Mouse (Mus musculus) monocyte, adult 59 days (primary cell): Measurements from ENCODE around the gene Atxn7l3. TPM values are rescaled to one million over a fixed set of nuclear protein-coding genes. Genes with fewer than 3 reads are reported as not detected.

Experiments used
- total RNA-seq, 2 experiments: library from RNA; stranded (reverse); gene quantifications; one replicate each; pipeline ENCODE4 v1.2.4; 2023

The Atxn7l3 gene
- 10 to 100 TPM; 56.3 to 57.2 TPM for total RNA-seq

DNA sequence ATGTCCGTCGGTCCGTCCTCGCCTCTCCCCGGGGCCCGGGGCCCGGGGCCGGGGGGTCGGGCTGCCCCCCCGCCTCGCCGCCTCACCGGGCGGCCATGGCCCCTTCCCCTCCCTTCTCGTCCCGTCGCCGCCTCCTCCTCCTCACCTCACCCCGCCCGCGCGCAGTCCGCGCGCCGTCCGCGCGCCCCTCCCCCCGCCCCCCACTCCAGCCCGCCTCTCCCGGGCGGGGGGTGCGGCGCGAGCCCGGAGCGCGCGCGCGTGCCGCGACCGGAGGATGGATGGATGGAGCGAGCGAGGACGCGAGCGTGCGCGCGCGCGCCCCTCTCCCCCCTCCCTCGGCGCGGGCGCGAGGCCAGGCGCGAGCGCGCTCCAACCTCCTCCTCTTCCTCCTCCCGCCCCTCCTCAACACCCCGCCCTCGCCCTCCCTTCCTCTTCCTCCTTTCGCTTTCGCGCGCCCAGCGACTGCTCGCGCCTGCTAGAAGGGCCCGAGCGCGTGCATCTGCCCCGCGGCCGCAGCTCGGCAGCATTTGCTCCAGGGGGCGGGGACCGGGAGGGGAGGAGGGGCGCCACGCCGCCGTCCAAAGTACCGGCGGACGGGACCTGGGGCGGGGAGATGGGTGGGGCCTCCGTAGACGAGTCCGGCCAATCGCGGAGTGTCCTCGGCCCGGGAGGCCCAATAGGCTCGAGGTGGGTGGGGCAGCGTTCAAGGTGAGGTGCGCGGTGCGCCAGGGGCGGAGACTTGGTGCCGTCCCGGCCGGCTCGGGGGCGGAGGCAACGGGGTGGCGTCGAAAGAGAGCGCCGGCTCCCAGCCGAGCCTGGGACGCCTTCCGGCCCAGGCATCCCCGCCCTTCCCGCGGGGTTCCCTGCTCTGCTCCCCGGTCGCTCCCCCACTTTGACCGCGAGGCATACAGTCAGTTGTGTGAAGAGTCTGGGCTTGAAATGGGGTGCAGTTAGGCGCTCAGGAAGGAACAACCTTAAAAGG lies at the start of gene Atxn7l3:
TSS of gene Atxn7l3 (minus strand) at position 141 of the 982 bp plus-strand sequence.

DNA sequence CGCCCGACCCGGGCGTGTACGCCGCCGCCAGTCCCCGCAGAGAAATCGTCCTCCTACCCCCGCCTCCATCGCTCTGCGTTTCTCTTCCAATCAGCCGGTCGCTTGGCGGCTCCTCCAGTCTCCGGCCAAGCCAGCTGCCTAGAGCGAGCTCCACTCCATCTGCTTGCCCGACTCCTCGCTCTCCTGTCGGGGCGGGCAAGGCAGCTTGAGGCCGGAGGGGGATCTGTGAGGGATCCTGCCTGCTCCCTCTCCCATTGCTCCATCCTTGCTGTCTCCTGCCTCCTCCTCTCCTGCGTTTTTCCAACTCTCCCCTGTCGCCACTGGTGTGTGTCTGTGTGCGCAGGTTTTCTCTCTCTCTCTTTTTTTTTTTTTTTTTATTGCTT lies 23.0 kb upstream of the Atxn7l3 start, which contains the start of gene Ubtf:
TSS of gene Ubtf (minus strand) at position 333 of the 383 bp plus-strand sequence.

DNA sequence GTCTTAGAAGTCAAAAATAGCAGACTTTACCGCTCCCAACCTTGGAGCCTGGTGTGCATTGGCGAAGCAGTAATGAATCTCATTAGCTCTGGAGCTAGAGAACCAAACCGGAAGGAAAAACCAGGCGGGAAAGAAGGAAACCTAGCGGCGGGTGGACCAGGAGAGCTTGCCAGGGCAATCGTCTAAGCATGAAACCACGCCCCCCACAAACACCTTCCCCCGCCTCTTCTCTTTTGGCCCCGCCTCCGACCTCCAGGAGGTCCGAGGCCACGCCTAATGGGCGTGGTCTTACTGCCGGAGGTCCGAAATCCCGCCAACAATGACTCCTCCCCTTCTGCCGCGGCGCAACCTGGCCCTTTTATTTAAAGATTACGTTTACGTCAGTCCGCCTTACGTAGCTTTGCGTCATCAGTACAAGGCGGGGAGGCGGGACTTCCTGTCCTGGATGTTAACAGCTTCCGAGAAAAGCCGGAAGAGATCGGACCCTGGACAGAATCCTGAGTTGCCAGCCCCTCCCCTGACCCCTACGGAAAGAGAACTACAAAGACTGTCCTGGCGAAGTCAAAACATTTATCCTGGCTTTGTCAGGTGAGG lies 11.8 kb downstream of the Atxn7l3 start, which contains the start of gene Tmub2:
TSS of gene Tmub2 (plus strand) at position 431 of the 594 bp plus-strand sequence.

DNA sequence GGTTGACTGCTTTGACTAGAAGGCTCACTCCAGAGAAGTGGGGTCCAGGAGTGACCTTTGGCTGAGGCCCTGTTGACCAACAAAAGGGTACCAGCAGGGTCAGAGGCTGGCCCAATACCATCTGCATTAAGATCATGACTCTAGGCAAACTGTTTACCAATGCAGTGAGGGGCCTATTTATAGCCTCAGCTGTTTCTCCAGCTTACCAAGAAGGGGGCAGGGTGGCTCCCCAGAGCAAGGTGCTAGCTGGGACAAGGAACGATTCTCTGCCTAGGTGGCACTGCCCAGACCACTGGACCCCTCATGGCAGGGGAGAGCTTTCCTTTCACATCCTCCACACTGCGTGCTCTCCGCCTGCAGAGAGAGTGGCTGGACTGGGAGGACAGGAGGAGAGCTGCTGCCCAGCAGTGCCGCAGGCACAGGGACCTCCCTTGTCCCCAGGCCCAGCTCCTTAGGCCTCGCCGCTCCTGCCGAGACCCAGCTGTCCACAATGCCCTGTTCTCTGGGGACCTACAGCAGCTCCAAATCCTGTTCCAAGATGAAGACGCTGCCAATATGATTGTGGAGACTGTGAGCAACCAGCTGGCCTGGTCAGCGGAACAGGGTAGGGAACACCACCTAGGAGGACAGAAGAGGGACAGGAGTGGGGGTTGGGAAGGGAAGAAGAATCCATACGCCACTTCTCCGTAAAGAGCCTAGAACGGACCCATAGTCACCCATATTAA lies 27.7 kb downstream of the Atxn7l3 start, which contains the start of gene Asb16:
TSS of gene Asb16 (plus strand) at position 224 of the 725 bp plus-strand sequence.

DNA sequence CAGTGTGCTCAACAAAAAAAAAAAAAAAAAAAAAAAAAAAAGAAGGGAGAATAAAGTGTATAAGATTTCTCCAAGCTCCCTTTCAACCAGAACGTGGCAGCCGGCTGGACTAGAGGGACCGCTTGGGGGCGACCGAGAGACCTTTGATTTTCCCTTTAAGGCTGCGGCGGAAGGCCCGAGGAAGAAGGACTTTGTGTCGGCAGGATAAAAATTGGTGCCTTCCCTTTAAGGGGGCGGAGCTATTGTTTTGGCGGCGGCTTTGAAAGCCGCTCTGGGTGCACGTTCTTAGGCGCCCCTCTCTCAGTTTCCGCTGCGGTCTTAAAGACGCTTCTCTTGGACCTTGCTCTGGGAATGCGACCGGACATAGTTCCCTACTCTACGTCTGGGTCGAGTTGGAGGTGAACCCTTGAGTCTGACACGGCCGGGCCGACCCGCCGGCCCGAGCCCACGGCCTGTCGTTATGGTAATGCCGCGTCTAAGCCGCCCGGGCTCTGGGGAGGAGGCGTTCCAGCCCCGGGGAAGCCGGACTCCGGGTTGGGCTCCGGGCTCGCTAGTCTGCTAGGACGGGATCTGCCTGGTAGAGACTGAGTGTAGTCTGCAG lies 47.7 kb downstream of the Atxn7l3 start, which contains the start of gene BC030867:
TSS of gene BC030867 (plus strand) at position 253 of the 601 bp plus-strand sequence.

Other genes starting within 250 kb of the Atxn7l3 start
- gene Mpp2, start 208.1 kb downstream of the Atxn7l3 start, total RNA-seq, result not detected
- gene Ppy, start 195.3 kb downstream of the Atxn7l3 start, total RNA-seq, result not detected
- gene Pyy, start 188.8 kb downstream of the Atxn7l3 start, total RNA-seq, result not detected
- gene Nags, start 151.1 kb downstream of the Atxn7l3 start, total RNA-seq, result not detected
- 10 to 100 TPM in 1 of 2 experiments, 1 to 10 TPM in 1; 8.6 to 11.6 TPM for gene Tmem101, start 140.2 kb downstream of the Atxn7l3 start, total RNA-seq
- gene Lsm12, start 111.3 kb downstream of the Atxn7l3 start, total RNA-seq, result 10 to 100 TPM; 46.7 to 51.0 TPM
- gene G6pc3, start 107.0 kb downstream of the Atxn7l3 start, total RNA-seq, result 10 to 100 TPM; 29.8 to 33.5 TPM
- 100 to 1,000 TPM; 181 to 190 TPM for gene Hdac5, start 66.5 kb downstream of the Atxn7l3 start, total RNA-seq
- gene BC030867, start 47.7 kb downstream of the Atxn7l3 start, total RNA-seq, result under 1 TPM; 0.21 to 0.47 TPM
- not detected for gene Asb16, start 27.9 kb downstream of the Atxn7l3 start, total RNA-seq
- gene Tmub2, start 11.7 kb downstream of the Atxn7l3 start, total RNA-seq, result 10 to 100 TPM; 41.5 to 47.0 TPM
- gene Ubtf, start 23.1 kb upstream of the Atxn7l3 start, total RNA-seq, result 100 to 1,000 TPM in 1 of 2 experiments, 10 to 100 TPM in 1; 91.7 to 103 TPM
- gene Slc4a1, start 69.6 kb upstream of the Atxn7l3 start, total RNA-seq, result under 1 TPM in 1 of 2 experiments, not detected in 1; 0.24 TPM
- gene Rundc3a, start 96.8 kb upstream of the Atxn7l3 start, total RNA-seq, result not detected
- gene Slc25a39, start 111.3 kb upstream of the Atxn7l3 start, total RNA-seq, result 10 to 100 TPM; 59.1 to 75.0 TPM
- 100 to 1,000 TPM; 535 to 541 TPM for gene Grn, start 133.7 kb upstream of the Atxn7l3 start, total RNA-seq
- under 1 TPM in 1 of 2 experiments, not detected in 1; 0.52 TPM for gene Fam171a2, start 151.1 kb upstream of the Atxn7l3 start, total RNA-seq
- 1 to 10 TPM; 3.6 to 5.5 TPM for gene Itga2b, start 173.5 kb upstream of the Atxn7l3 start, total RNA-seq